Mouse (Mus musculus) ES-Bruce4 (cell line): ENCODE results near the gene Fam57a. TPM values are rescaled to one million over a fixed set of nuclear protein-coding genes. Genes with fewer than 3 reads are reported as not detected.

Experiments used
- H3K27ac ChIP-seq: 2 replicates; pipeline ENCODE4 v1.5.1; 2012; ENCODE audit warnings: low read length, inconsistent platforms; ENCODE audit not compliant: insufficient read depth
- H3K27me3 ChIP-seq: 2 replicates; pipeline ENCODE4 v1.6.1; 2012; ENCODE audit warnings: mild to moderate bottlenecking, low read length, inconsistent platforms; ENCODE audit not compliant: control insufficient read depth, poor library complexity, insufficient read depth, severe bottlenecking
- H3K36me3 ChIP-seq: 2 replicates; pipeline ENCODE4 v1.6.1; 2012; ENCODE audit warnings: inconsistent platforms, mild to moderate bottlenecking, low read length, moderate library complexity; ENCODE audit not compliant: control insufficient read depth, poor library complexity, insufficient read depth, severe bottlenecking
- H3K4me1 ChIP-seq: one replicate; pipeline ENCODE4 v1.8.1; 2011; ENCODE audit warnings: low read length; ENCODE audit not compliant: control insufficient read depth, insufficient read depth
- H3K4me3 ChIP-seq: 2 replicates; pipeline ENCODE4 v1.5.1; 2011; ENCODE audit warnings: low read depth, mild to moderate bottlenecking, low read length
- H3K9ac ChIP-seq: 2 replicates; pipeline ENCODE4 v1.6.1; 2012; ENCODE audit warnings: low read depth, mild to moderate bottlenecking, inconsistent platforms; ENCODE audit not compliant: poor library complexity, severe bottlenecking
- H3K9me3 ChIP-seq: replicated peaks from 2 replicates; pipeline ENCODE4 v1.6.1; 2012; ENCODE audit warnings: mild to moderate bottlenecking, low read length, inconsistent platforms; ENCODE audit not compliant: control insufficient read depth, poor library complexity, insufficient read depth, severe bottlenecking
- CTCF ChIP-seq: IDR thresholded peaks from one replicate; pipeline ENCODE4 v1.8.1; 2011; ENCODE audit warnings: low read depth, low read length
- EP300 ChIP-seq: IDR thresholded peaks from 2 replicates; pipeline ENCODE4 v1.6.1; 2011; ENCODE audit warnings: low read depth, low read length; ENCODE audit not compliant: insufficient read depth
- POLR2A ChIP-seq: IDR thresholded peaks from one replicate; pipeline ENCODE4 v1.8.1; 2011; ENCODE audit warnings: low read length; ENCODE audit not compliant: insufficient read depth
- polyA plus RNA-seq: library from polyadenylated mRNA; stranded (reverse); fragments of >200 nt; gene quantifications from 2 replicates; pipeline ENCODE4 v1.2.4, GENCODE M21; 2011; ENCODE audit warnings: low read depth; ENCODE audit not compliant: missing spikeins, insufficient read depth, insufficient read length

The Fam57a gene
- polyA plus RNA-seq, 1 experiment = 7.3 TPM

DNA sequence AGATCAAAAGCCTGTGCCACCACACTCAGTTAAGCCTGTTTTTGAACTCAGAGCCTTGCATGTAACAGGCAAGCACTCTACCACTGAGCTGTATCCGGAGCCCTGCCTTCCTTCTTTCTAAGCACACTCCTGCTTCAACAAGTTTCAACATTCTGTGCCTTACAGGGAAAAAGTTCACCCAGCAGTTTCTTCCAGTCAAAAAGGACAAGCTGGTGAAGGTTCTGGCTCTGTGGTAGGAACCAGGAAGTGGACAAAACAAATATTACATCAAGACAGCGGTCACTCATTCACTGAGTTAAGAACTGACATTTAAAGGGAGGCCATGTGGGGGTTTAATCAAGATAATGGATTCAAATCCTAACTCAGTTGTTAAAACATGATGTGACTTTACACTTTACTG lies 35.5 kb downstream of the Fam57a start:
- Histone ChIP-seq H3K9ac (no peak overlapping the region), H3K27me3 (no peaks in the 10 kb centered on the region), H3K36me3 (peaks cover 26% of the 10 kb centered on the region), H3K4me3 (no peak overlapping the region), H3K4me1 (no peaks in the 10 kb centered on the region), H3K9me3 (no peaks in the 10 kb centered on the region), H3K27ac (no peak overlapping the region)
- TF ChIP-seq POLR2A (no peak), EP300 (no peak), CTCF (no peak)

DNA sequence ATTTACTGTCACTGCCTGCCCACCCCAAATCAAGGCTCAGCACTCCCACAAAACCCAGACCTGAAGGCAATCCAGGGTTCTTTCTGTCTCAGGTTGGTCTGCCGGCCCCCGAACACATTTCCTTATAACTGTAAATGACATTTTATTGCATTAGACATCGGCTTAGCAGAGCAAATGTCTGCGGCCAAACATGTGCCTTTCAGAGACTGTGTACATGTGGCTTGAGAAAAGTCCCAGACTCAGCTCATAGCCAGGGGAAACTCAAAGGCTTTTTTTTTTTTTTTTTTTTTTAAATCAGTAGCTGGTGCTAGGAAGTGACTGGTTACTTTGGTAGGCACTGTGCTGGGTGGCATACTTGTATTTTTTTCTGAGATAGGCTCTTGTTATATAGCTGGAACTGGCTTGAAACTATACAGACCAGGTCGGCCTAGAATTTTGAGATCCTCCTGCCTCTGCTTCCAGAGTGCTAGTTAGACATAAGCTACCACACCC lies 36.6 kb downstream of the Fam57a start:
- H3K36me3 ChIP-seq = peaks cover 32% of the 10 kb centered on the region
- TF ChIP-seq CTCF = no peak
- no peak for TF ChIP-seq POLR2A
- TF ChIP-seq EP300 = no peak

DNA sequence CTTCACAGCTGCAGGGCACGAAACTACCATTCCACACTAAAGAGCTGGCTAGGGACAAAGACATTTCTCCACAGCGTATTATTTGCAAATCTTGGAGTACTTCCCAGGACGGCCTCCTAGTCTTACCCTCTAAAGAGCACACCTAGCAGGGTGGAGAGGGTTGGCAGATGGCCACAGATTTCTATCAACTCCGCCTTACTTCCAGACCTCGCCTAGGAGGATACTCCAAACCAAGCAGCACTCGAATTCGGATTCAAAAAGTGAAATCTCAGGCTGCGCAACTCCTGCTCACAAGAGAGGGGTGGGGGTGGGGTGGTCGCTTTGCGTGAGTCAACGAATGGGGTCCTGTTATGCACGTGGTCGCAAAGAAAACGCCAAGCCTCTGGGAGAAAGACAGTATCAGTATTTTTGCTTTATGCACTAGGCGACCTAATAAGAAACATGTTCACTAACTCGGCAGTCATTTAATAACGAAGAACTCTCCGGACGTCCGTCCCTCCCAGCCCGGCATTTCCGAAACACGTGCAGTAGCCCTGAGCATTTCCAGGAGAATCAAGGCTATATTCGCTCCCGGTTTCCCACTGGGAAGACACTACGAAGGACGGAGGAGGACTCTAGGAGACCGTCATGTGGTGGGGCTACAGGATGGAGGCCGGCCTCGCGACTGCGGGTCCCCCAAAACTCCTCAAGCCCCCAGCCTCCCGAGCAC lies 37.4 kb downstream of the Fam57a start:
- H3K9me3 ChIP-seq = no peaks in the 10 kb centered on the region
- peak overlapping the region; percentile 34; the same call in 1 of the 2 replicates for H3K27ac ChIP-seq
- no peaks in the 10 kb centered on the region for H3K4me1 ChIP-seq
- TF ChIP-seq CTCF = no peak
- no peak for TF ChIP-seq EP300
- TF ChIP-seq POLR2A = no peak
- H3K27me3 ChIP-seq = no peaks in the 10 kb centered on the region
- H3K9ac ChIP-seq = peak overlapping the region; percentile 82
- H3K4me3 ChIP-seq = peak overlapping the region; percentile 80
- peaks cover 35% of the 10 kb centered on the region for H3K36me3 ChIP-seq

More for the DNA sequence above, 36.6 kb downstream of the Fam57a start:
- H3K27ac ChIP-seq = no peak overlapping the region
- H3K4me3 ChIP-seq = peak overlapping the region; percentile 80; the same call in 1 of the 2 replicates
- H3K9ac ChIP-seq = peak overlapping the region; percentile 82
- H3K4me1 ChIP-seq = no peaks in the 10 kb centered on the region
- no peaks in the 10 kb centered on the region for H3K9me3 ChIP-seq
- H3K27me3 ChIP-seq = no peaks in the 10 kb centered on the region

DNA sequence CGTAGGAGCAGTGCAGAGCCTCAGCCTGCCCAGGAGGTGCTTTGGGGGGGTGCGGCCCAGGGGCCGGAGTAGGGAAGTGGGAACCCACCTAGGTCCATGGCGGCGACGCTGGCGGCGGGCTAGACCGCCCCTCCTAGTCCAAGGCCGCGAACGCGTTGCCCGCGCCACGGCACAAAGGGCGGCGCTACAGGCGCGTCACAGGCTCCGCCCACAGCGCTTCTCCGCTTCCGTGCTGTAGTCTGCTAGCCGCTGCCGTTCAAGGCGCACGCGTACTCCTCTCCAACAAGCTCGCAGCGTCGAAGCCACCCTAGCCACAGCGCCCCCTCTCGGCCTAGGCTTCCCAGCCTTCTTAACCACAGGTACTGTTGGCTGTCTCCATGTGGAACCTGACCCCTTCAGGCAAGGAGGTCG lies 37.9 kb downstream of the Fam57a start, which contains the start of the genes Dbil5 and Gemin4:
Dbil5 (plus strand) TSS at position 219 of the 411 bp plus-strand sequence.
Gemin4 (minus strand) TSS at position 275 of the 411 bp plus-strand sequence.
- H3K36me3 ChIP-seq = peaks cover 31% of the 10 kb centered on the region
- H3K4me3 ChIP-seq = peak within 1 kb of the TSS; percentile 80

DNA sequence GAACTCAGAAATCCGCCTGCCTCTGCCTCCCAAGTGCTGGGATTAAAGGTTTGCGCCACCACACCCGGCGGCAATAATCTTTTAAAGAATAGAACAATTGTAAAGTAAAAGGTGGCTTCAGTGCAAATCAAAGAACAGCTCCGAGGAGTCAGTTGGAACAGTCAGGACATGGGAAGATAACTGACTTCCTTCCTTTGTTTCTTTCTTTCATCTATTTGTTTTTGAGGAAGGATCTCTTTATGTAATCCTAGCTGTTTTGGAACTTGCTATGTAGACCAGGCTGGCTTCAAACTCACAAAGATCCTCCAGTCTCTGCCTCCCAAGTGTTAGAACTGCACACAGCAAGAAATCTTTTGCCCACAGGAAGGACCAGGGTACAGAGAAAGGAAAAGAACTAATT lies 45.2 kb downstream of the Fam57a start:
- no peaks in the 10 kb centered on the region for H3K4me1 ChIP-seq
- TF ChIP-seq POLR2A (no peak), EP300 (no peak), CTCF (no peak)
- peaks cover 28% of the 10 kb centered on the region for H3K36me3 ChIP-seq
- H3K4me3 ChIP-seq = no peak overlapping the region
- H3K27me3 ChIP-seq = no peaks in the 10 kb centered on the region
- H3K9me3 ChIP-seq = no peaks in the 10 kb centered on the region
- no peak overlapping the region for H3K9ac ChIP-seq
- H3K27ac ChIP-seq = no peak overlapping the region

More for the DNA sequence above, 37.9 kb downstream of the Fam57a start, which contains the start of the genes Dbil5 and Gemin4:
- peak; percentile 99 for TF ChIP-seq CTCF
- peak; percentile 50 for TF ChIP-seq POLR2A
- TF ChIP-seq EP300 = peak; percentile 38; the same call in 1 of the 2 replicates
- Histone ChIP-seq H3K4me1 (no peaks in the 10 kb centered on the region), H3K9me3 (no peaks in the 10 kb centered on the region), H3K9ac (peak within 1 kb of the TSS; percentile 82), H3K27ac (peak within 1 kb of the TSS; percentile 34; the same call in 1 of the 2 replicates), H3K27me3 (no peaks in the 10 kb centered on the region)

DNA sequence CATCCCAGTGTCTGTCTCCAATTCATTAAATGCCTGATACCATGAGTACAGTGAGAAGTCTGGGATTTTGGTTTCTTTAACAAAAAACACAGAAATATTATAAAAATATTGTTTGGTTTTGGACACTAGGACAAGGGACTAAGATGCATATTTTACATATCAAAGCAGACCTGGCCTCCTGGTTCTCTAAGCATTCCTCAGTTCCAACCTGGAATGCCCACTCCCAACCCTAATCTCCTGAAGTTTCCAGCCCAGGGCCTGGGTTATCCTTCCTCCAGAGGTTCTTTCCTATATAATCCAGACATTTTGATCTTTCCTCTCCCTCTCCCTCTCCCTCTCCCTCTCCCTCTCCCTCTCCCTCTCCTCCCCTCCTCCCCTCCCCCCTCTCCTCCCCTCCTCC lies 45.6 kb downstream of the Fam57a start:
- Histone ChIP-seq H3K9me3 (no peaks in the 10 kb centered on the region), H3K9ac (no peak overlapping the region), H3K27ac (no peak overlapping the region), H3K4me1 (no peaks in the 10 kb centered on the region), H3K36me3 (peaks cover 28% of the 10 kb centered on the region), H3K4me3 (no peak overlapping the region), H3K27me3 (no peaks in the 10 kb centered on the region)
- TF ChIP-seq EP300 (no peak), CTCF (no peak), POLR2A (no peak)
